Mouse (Mus musculus) kidney, postnatal 0 days (tissue): Measurements from ENCODE around the gene Cfap97d2. TPM values are rescaled to one million over a fixed set of nuclear protein-coding genes. Genes with fewer than 3 reads are reported as not detected.

ENCODE experiments used
- ATAC-seq: fragments of 200-750 bp; cut with Nextera tagmentation; replicated peaks from 2 replicates; pipeline ENCODE4 v1.8.0; 2017; ENCODE audit warnings: low read depth, moderate number of reproducible peaks, moderate TSS enrichment, moderate library complexity; ENCODE audit not compliant: low FRiP score
- DNase-seq: peaks from one replicate; pipeline ENCODE4 v3.0.0-alpha.2; 2016; ENCODE audit warnings: low spot score
- H3K27ac ChIP-seq: fragments of 300-500 bp; sonication (generic); 2 replicates; pipeline ENCODE4 v1.5.1; 2014; ENCODE audit warnings: mild to moderate bottlenecking
- H3K27me3 ChIP-seq: fragments of 300-500 bp; sonication (generic); 2 replicates; pipeline ENCODE4 v1.6.1; 2014; ENCODE audit warnings: low read length, mixed read lengths; ENCODE audit not compliant: insufficient read depth
- H3K36me3 ChIP-seq: fragments of 300-500 bp; sonication (generic); 2 replicates; pipeline ENCODE4 v1.6.1; 2014; ENCODE audit warnings: low read length, mixed read lengths; ENCODE audit not compliant: insufficient read depth
- H3K4me1 ChIP-seq: fragments of 300-500 bp; sonication (generic); replicated peaks from 2 replicates; pipeline ENCODE4 v1.6.1; 2014; ENCODE audit warnings: antibody characterized with exemption, low read length, mixed read lengths; ENCODE audit not compliant: insufficient read depth
- H3K4me2 ChIP-seq: fragments of 300-500 bp; sonication (generic); 2 replicates; pipeline ENCODE4 v1.6.1; 2014; ENCODE audit warnings: mild to moderate bottlenecking, low read length, moderate library complexity, mixed read lengths
- H3K4me3 ChIP-seq: fragments of 300-500 bp; sonication (generic); replicated peaks from 2 replicates; pipeline ENCODE4 v1.5.1; 2014; ENCODE audit warnings: low read depth, low read length
- H3K9ac ChIP-seq: fragments of 300-500 bp; sonication (generic); 2 replicates; pipeline ENCODE4 v1.6.1; 2014; ENCODE audit warnings: low read depth, low read length
- H3K9me3 ChIP-seq: fragments of 300-500 bp; sonication (generic); replicated peaks from 2 replicates; pipeline ENCODE4 v1.6.1; 2016; ENCODE audit warnings: low read length, inconsistent platforms, mixed read lengths
- CTCF ChIP-seq: IDR thresholded peaks from 2 replicates; pipeline ENCODE4 v1.5.1; 2016; ENCODE audit warnings: antibody characterized with exemption, low read depth, mild to moderate bottlenecking, moderate library complexity
- WGBS: fragments of 180-500 bp; shearing (Covaris S2); extraction: QIAGEN DNeasy Blood & Tissue Kit; methylation state at CpG from one replicate; pipeline ENCODE4 v1.1.7; 2014; 5-methylcytosine and 5-hydroxymethylcytosine counted together
- polyA plus RNA-seq: library from polyadenylated mRNA; unstranded; fragments of >200 nt; fragmentation: Nextera tagmentation; extraction: Ambion mirVana; gene quantifications from 2 replicates; pipeline ENCODE4 v1.2.1, GENCODE M21; 2015

Gene Cfap97d2
- polyA plus RNA-seq, 1 experiment from 2014 or later, result not detected

- no peak for TF ChIP-seq CTCF
- 34% methylated on average over 8 of the region's 8 CpGs for WGBS
- no peaks in the 10 kb centered on the region for H3K27me3 ChIP-seq
- peaks cover 17% of the 10 kb centered on the region; the same call in 1 of the 2 replicates for H3K4me1 ChIP-seq
- no peak for DNase-seq
- no peak for ATAC-seq
- no peak overlapping the region for H3K9ac ChIP-seq
- peak overlapping the region; percentile 71 for H3K4me3 ChIP-seq
- no peaks in the 10 kb centered on the region for H3K9me3 ChIP-seq
- H3K36me3 ChIP-seq, result no peaks in the 10 kb centered on the region
- H3K27ac ChIP-seq, result no peak overlapping the region
- H3K4me2 ChIP-seq, result peak overlapping the region; percentile 77
Measured at GRCm38 (mm10) chr8:13675524-13675923, 30.2 kb upstream of the Cfap97d2 start.

DNA sequence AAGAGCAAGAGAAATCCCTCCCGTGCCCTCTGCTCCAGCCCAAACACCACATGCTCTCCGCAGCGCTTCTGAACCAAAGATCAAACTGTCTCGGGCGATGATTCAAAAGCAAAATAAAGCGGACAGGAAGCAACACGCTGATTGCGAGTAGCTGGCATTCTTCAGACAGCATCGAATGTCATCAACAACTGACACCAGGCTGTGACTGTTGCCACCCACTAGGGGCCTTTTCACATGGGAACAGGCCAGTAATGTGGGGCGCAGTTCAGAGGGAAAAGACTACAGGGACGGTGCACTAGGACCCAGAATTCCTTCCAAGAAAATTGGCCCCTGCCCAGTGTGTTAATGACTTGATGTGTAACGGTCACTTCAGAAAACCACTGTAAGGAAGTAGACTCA lies 29.4 kb upstream of the Cfap97d2 start:
- Histone ChIP-seq H3K27ac (peak overlapping the region; percentile 83), H3K4me1 (peaks cover 17% of the 10 kb centered on the region; the same call in 1 of the 2 replicates), H3K4me2 (peak overlapping the region; percentile 77), H3K9me3 (no peaks in the 10 kb centered on the region), H3K36me3 (no peaks in the 10 kb centered on the region), H3K9ac (peak overlapping the region; percentile 60), H3K4me3 (peak overlapping the region; percentile 71), H3K27me3 (no peaks in the 10 kb centered on the region)
- ATAC-seq, result no peak
- WGBS, result 0% methylated on average over 12 of the region's 12 CpGs
- peak; percentile 30; the same call in 1 of the 2 replicates for TF ChIP-seq CTCF
- peak; percentile 87 for DNase-seq

DNA sequence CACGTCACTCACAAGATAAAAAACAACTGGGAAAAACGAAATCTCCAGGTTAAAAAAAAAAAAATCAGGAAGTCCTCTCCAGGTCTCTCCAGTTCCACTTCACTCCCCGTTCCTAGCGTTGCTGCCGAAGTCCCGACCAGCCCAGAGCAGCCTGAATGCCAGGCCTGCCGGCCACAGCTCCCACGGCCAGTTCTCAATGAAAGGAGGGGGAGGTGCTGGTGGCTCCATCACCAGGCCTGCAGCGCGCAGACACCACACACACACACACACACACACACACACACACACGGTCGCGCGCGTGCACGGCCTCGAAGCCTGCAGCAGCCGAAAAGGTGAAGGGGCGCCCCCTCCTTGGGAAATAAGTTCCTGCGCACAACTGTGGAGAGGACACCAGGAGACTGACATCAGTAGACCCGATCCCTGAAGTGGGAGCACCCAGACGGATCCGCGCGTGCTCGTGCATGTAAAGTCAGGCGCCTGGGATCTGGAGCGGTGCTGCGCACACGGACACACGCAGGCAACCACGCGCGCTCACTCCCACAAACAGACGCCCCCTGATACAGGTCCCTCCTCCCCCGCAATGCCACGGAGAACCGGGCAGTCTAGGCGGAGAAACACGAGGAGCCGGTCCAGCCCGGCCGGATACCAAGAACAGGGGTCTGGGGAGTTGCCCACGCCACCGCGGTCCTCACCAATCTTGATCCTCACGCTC lies 28.8 kb upstream of the Cfap97d2 start:
- Histone ChIP-seq H3K4me1 (peaks cover 17% of the 10 kb centered on the region; the same call in 1 of the 2 replicates), H3K4me2 (peak overlapping the region; percentile 77), H3K27me3 (no peaks in the 10 kb centered on the region), H3K9me3 (no peaks in the 10 kb centered on the region), H3K36me3 (no peaks in the 10 kb centered on the region), H3K9ac (peak overlapping the region; percentile 60), H3K4me3 (peak overlapping the region; percentile 71), H3K27ac (peak overlapping the region; percentile 83)
- 0 out of 2 replicates have a peak, but pooled peaks have one; percentile 23 for TF ChIP-seq CTCF
- under 1% methylated on average over 47 of the region's 47 CpGs for whole genome bisulfite sequencing
- ATAC-seq (peak; percentile 62), DNase-seq (peak; percentile 77)

GRCm38 (mm10) chr8:13677413-13677883 lies 28.2 kb upstream of the Cfap97d2 start, which contains the start of gene Rasa3:
TSS of gene Rasa3 (minus strand) at chr8:13677603.
- peak within 1 kb of the TSS; percentile 71 for H3K4me3 ChIP-seq
- ATAC-seq (peak; percentile 99), DNase-seq (peak; percentile 100)

GRCm38 (mm10) chr8:13678182-13678581 lies 27.5 kb upstream of the Cfap97d2 start:
- Histone ChIP-seq H3K27me3 (no peaks in the 10 kb centered on the region), H3K27ac (no peak overlapping the region), H3K4me3 (peak overlapping the region; percentile 71; the same call in 1 of the 2 replicates), H3K36me3 (no peaks in the 10 kb centered on the region), H3K9ac (no peak overlapping the region), H3K4me2 (peak overlapping the region; percentile 77), H3K9me3 (no peaks in the 10 kb centered on the region), H3K4me1 (peaks cover 17% of the 10 kb centered on the region; the same call in 1 of the 2 replicates)
- WGBS, result 38% methylated on average over 8 of the region's 8 CpGs
- no peak for ATAC-seq
- TF ChIP-seq CTCF, result no peak
- DNase-seq, result no peak

More at GRCm38 (mm10) chr8:13677413-13677883, 28.2 kb upstream of the Cfap97d2 start, which contains the start of gene Rasa3:
- Histone ChIP-seq H3K36me3 (no peaks in the 10 kb centered on the region), H3K9ac (peak within 1 kb of the TSS; percentile 60), H3K27me3 (no peaks in the 10 kb centered on the region), H3K9me3 (no peaks in the 10 kb centered on the region), H3K27ac (peak within 1 kb of the TSS; percentile 83), H3K4me2 (peak within 1 kb of the TSS; percentile 77), H3K4me1 (peaks cover 17% of the 10 kb centered on the region; the same call in 1 of the 2 replicates)
- WGBS, result under 1% methylated on average over 33 of the region's 42 CpGs
- TF ChIP-seq CTCF, result no peak; the same call in 1 of the 2 replicates

DNA sequence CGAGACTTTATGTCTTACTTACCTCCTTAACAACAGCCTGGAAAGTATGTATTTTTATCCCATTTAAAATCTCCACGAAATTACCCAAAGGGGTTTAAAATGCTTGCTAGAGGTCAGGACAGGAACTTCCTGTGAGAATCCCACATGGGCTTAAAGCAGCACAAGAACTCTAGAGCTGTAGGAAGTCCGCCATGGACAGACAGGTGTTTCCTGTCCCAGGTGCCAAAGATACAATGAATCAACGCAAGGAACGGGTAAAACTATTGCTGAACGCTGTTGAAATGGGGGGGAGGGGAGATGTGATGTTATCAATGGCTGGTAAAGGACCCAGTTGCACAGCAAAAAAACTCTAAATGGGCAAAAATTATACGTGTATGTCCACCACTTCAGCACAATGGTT lies 21.6 kb upstream of the Cfap97d2 start:
- 29% methylated on average over 7 of the region's 7 CpGs for WGBS
- H3K27ac ChIP-seq, result no peak overlapping the region
- H3K36me3 ChIP-seq, result no peaks in the 10 kb centered on the region
- H3K4me2 ChIP-seq, result no peak overlapping the region
- no peaks in the 10 kb centered on the region for H3K27me3 ChIP-seq
- H3K9ac ChIP-seq, result no peak overlapping the region
- no peak for DNase-seq
- ATAC-seq, result no peak
- no peaks in the 10 kb centered on the region for H3K4me1 ChIP-seq
- no peaks in the 10 kb centered on the region for H3K9me3 ChIP-seq
- TF ChIP-seq CTCF, result no peak
- H3K4me3 ChIP-seq, result no peak overlapping the region
